Mouse (Mus musculus): ENCODE results near the gene Arntl. TPM values are rescaled to one million over a fixed set of nuclear protein-coding genes. Genes with fewer than 3 reads are reported as not detected.

The Arntl gene
- total and polyA plus RNA-seq, 3 experiments, result 3.4 to 58.8 (median 10.3) TPM

DNA sequence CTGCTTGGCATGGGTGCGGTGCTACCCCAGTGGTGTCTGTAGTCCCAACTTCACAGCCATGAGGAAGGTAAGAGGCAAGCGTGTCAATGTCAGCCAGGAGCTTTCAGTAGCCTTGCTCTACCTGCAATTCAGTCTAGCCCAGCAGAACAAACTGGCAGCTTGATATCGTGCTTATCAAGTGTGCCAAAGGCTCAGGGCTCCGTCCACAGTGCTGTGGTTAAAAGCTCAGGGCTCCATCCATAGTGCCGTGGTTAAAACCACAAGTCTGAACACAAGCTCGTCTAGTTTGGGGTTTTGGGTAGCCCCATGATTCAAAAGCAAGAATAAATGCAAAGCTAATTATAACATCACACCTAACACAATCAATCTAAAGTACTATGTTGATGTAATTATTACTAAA lies 87.3 kb downstream of the Arntl start:
- DNase-seq, result no peak

GRCm38 (mm10) chr7:113295077-113295890 lies 88.0 kb downstream of the Arntl start:
- DNase-seq, result no peak

DNA sequence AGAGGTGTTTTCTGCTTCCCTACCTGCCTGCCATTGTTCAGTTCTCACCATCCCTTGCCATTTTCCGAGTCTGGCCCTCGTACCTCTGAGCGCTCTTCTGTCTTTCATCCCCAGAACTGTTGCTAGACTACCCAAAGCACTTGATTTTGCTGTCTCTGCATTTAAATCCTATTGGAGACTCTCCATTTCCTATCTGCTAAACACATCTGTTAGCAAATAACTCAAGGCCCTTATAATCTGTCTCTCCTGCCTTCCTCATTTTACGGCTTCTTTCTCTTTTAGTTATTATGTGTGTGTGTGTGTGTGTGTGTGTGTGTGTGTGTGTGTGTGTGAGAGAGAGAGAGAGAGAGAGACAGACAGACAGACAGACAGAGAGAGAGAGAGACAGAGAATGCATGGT lies 90.5 kb downstream of the Arntl start:
- no peak for DNase-seq

GRCm38 (mm10) chr7:113310136-113310535 lies 102.9 kb downstream of the Arntl start:
- DNase-seq, result no peak

DNA sequence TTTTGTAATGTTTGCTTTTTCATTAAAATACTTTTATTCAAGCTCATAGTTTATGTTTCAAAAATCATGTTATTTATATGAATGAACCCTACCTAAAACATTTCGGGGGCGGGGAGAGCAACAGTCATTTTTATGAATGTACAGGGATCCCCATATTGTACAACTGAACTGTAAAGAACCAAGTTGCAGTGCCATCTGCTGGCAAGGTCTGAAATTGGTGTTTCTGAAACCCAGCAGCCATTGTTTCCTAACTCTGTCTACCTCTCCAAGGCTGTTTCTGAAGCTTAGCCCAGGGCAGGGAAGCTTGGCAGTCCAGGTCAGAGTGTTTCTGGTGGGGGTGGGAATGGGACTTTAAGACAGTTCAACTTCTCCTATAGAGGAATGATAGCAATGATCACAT lies 104.5 kb downstream of the Arntl start:
- DNase-seq, result peak; percentile 37

- DNase-seq, result no peak
Observed at GRCm38 (mm10) chr7:113320128-113320527, 112.9 kb downstream of the Arntl start.

DNA sequence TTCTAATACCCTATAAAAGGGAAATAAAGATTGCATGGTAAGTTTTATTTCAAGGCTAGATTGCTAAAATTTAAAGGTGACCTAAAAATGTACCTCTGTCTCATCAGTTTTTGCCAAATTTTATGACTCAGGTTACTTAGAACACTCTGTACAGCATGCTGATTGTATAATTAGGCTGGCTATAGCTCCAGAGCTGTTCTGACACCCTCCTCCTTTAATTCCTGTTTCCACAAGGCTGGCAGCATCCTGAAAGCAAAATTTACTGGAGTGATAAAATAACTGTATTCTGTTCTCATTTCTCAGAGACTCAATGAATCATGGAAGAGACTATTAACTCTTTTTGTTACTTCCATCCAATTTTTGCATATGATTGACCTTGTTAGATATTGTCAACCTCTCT lies 126.8 kb downstream of the Arntl start:
- DNase-seq, result no peak

- no peak for DNase-seq
Observed at GRCm38 (mm10) chr7:113335250-113335649, 128.0 kb downstream of the Arntl start.

- DNase-seq, result peak; percentile 1
Observed at GRCm38 (mm10) chr7:113347271-113347670, 140.0 kb downstream of the Arntl start.

DNA sequence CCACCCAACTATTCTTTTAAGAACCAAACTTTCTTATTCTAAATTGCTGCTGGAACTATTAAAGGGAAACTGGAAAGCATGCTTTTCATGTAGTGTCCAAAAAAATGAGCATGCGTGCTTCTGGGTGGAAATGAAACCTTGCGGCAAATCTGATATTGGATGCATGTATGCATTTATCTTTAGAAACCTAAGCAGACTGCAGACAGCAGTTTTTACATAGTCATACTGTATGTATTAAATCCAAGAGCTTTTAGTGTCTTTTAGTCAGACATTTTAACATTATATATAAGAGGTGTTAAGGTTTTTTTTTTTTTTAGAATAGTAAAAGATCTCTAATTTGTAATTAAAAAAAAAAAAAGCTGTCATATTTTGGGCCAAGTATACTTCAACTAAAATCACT lies 140.4 kb downstream of the Arntl start:
- no peak for DNase-seq

DNA sequence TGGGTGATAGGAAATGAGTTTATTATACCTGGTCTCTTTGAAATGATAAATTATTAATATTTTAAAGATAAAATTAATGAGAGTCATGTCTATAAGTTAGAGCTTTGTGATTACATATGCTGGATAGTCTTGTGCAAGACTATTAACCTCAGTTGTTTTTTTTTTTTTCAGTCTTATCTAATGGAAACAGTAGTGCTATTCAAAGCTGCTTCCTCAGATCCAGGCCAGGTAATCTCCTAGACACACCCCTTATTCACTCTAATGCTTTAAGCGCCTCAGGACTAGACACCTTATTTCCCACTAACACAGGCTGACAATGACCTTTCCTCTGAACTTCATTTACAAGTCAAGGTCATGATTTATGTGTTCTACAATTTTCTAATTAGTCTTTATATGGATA lies 141.8 kb downstream of the Arntl start:
- DNase-seq, result no peak

Other genes starting within 250 kb of the Arntl start
- 10 to 100 TPM; 13.3 to 15.4 TPM for gene Btbd10, start 161.9 kb downstream of the Arntl start, total RNA-seq (2021)
- 24.5 and 27.8 TPM in 2 replicates for gene Btbd10, start 161.9 kb downstream of the Arntl start, polyA plus RNA-seq (2012; rRNA removed)
- not detected for gene Pth, start 181.1 kb downstream of the Arntl start, total RNA-seq (2021)
- not detected in 2 replicates for gene Pth, start 181.1 kb downstream of the Arntl start, polyA plus RNA-seq (2012; rRNA removed)